Mouse (Mus musculus): Measurements from ENCODE around the gene Gm10772. TPM values are rescaled to one million over a fixed set of nuclear protein-coding genes. Genes with fewer than 3 reads are reported as not detected.
"Not testable (repeated sequence)": the region's sequence is repeated elsewhere in the genome, so short reads cannot be mapped to it uniquely, and the experiment has no call there.

Gm10772 gene
- polyA plus RNA-seq (2014; fragmentation: Nextera tagmentation; extraction: Ambion mirVana), result not detected in 2 replicates

- not testable (repeated sequence) for H3K4me1 ChIP-seq (ENCODE audit: control insufficient read depth, insufficient read depth, low read length); ATAC-seq (ENCODE audit: low FRiP score, low TSS enrichment); DNase-seq; H3K4me3 ChIP-seq (replicated peaks; ENCODE audit: low read depth, low read length); H3K9ac ChIP-seq (replicated peaks; ENCODE audit: low read length); H3K27me3 ChIP-seq (ENCODE audit: control insufficient read depth, insufficient read depth, low read length); H3K36me3 ChIP-seq (ENCODE audit: control insufficient read depth, insufficient read depth, low read length); H3K9me3 ChIP-seq (ENCODE audit: control insufficient read depth, low read length); H3K4me2 ChIP-seq (ENCODE audit: low read length); H3K27ac ChIP-seq (replicated peaks; ENCODE audit: low read depth, low read length)
- 100% methylated on average over 2 of the region's 3 CpGs for WGBS
Measured at GRCm38 (mm10) chr13:66227473-66227872, at the start of gene Gm10772. TSS of gene Gm10772 (minus strand) at chr13:66227573.

GRCm38 (mm10) chr13:66263914-66264313 lies 36.5 kb upstream of the Gm10772 start:
- ATAC-seq (ENCODE audit: low FRiP score, low TSS enrichment); H3K4me1 ChIP-seq (ENCODE audit: control insufficient read depth, insufficient read depth, low read length); H3K27ac ChIP-seq (replicated peaks; ENCODE audit: low read depth, low read length); DNase-seq; H3K9ac ChIP-seq (replicated peaks; ENCODE audit: low read length); H3K27me3 ChIP-seq (ENCODE audit: control insufficient read depth, insufficient read depth, low read length); H3K36me3 ChIP-seq (ENCODE audit: control insufficient read depth, insufficient read depth, low read length); H3K9me3 ChIP-seq (ENCODE audit: control insufficient read depth, low read length); H3K4me3 ChIP-seq (replicated peaks; ENCODE audit: low read depth, low read length); H3K4me2 ChIP-seq (ENCODE audit: low read length): not testable (repeated sequence)
- WGBS, result no CpG with 5 or more reads among the region's 1 CpGs

GRCm38 (mm10) chr13:66263141-66263540 lies 35.8 kb upstream of the Gm10772 start:
- H3K4me2 ChIP-seq (ENCODE audit: low read length), result not testable (repeated sequence)
- 84% methylated on average over 4 of the region's 7 CpGs for WGBS

GRCm38 (mm10) chr13:66214349-66214748 lies 13.0 kb downstream of the Gm10772 start:
- DNase-seq, result no peak
- Histone ChIP-seq H3K9ac (replicated peaks; ENCODE audit: low read length) (no peak overlapping the region), H3K27ac (replicated peaks; ENCODE audit: low read depth, low read length) (no peak overlapping the region), H3K27me3 (ENCODE audit: control insufficient read depth, insufficient read depth, low read length) (no peaks in the 10 kb centered on the region), H3K36me3 (ENCODE audit: control insufficient read depth, insufficient read depth, low read length) (no peaks in the 10 kb centered on the region), H3K9me3 (ENCODE audit: control insufficient read depth, low read length) (no peaks in the 10 kb centered on the region), H3K4me1 (ENCODE audit: control insufficient read depth, insufficient read depth, low read length) (no peaks in the 10 kb centered on the region), H3K4me2 (ENCODE audit: low read length) (no peak overlapping the region), H3K4me3 (replicated peaks; ENCODE audit: low read depth, low read length) (no peak overlapping the region)
- WGBS, result no CpG with 5 or more reads among the region's 11 CpGs
- no peak for ATAC-seq (ENCODE audit: low FRiP score, low TSS enrichment)

More at GRCm38 (mm10) chr13:66263141-66263540, 35.8 kb upstream of the Gm10772 start:
- H3K4me1 ChIP-seq (ENCODE audit: control insufficient read depth, insufficient read depth, low read length); DNase-seq; H3K9ac ChIP-seq (replicated peaks; ENCODE audit: low read length); ATAC-seq (ENCODE audit: low FRiP score, low TSS enrichment); H3K9me3 ChIP-seq (ENCODE audit: control insufficient read depth, low read length); H3K27ac ChIP-seq (replicated peaks; ENCODE audit: low read depth, low read length); H3K36me3 ChIP-seq (ENCODE audit: control insufficient read depth, insufficient read depth, low read length); H3K27me3 ChIP-seq (ENCODE audit: control insufficient read depth, insufficient read depth, low read length); H3K4me3 ChIP-seq (replicated peaks; ENCODE audit: low read depth, low read length): not testable (repeated sequence)

GRCm38 (mm10) chr13:66213811-66214210 lies 13.6 kb downstream of the Gm10772 start:
- WGBS, result no CpG with 5 or more reads among the region's 1 CpGs
- not testable (repeated sequence) for H3K27ac ChIP-seq (replicated peaks; ENCODE audit: low read depth, low read length); H3K4me1 ChIP-seq (ENCODE audit: control insufficient read depth, insufficient read depth, low read length); H3K27me3 ChIP-seq (ENCODE audit: control insufficient read depth, insufficient read depth, low read length); H3K4me2 ChIP-seq (ENCODE audit: low read length); H3K9ac ChIP-seq (replicated peaks; ENCODE audit: low read length); H3K9me3 ChIP-seq (ENCODE audit: control insufficient read depth, low read length); DNase-seq; H3K36me3 ChIP-seq (ENCODE audit: control insufficient read depth, insufficient read depth, low read length); H3K4me3 ChIP-seq (replicated peaks; ENCODE audit: low read depth, low read length); ATAC-seq (ENCODE audit: low FRiP score, low TSS enrichment)

GRCm38 (mm10) chr13:66179172-66179571 lies 48.2 kb downstream of the Gm10772 start:
- H3K27ac ChIP-seq (replicated peaks; ENCODE audit: low read depth, low read length); ATAC-seq (ENCODE audit: low FRiP score, low TSS enrichment); H3K36me3 ChIP-seq (ENCODE audit: control insufficient read depth, insufficient read depth, low read length); H3K9me3 ChIP-seq (ENCODE audit: control insufficient read depth, low read length); H3K4me2 ChIP-seq (ENCODE audit: low read length); DNase-seq; H3K4me3 ChIP-seq (replicated peaks; ENCODE audit: low read depth, low read length); H3K27me3 ChIP-seq (ENCODE audit: control insufficient read depth, insufficient read depth, low read length); H3K4me1 ChIP-seq (ENCODE audit: control insufficient read depth, insufficient read depth, low read length); H3K9ac ChIP-seq (replicated peaks; ENCODE audit: low read length): not testable (repeated sequence)
- WGBS, result 80% methylated on average over 5 of the region's 12 CpGs

Other genes with a start within 250 kb of the Gm10772 start
- not detected in 2 replicates for gene Gm10324, start 108.0 kb downstream of the Gm10772 start, polyA plus RNA-seq (2014; fragmentation: Nextera tagmentation; extraction: Ambion mirVana)
- gene 2410141K09Rik, start 213.5 kb upstream of the Gm10772 start, polyA plus RNA-seq (2014; fragmentation: Nextera tagmentation; extraction: Ambion mirVana), result not detected in 2 replicates